Mouse (Mus musculus) embryo, embryonic 9.5 days (tissue): ENCODE data around the gene Trio.
A peak's percentile ranks its signal among the peaks of the same experiment; 100 is the strongest.

ENCODE experiments used
- DNase-seq: peaks from one replicate; pipeline ENCODE4 v3.0.0-alpha.2; 2017; ENCODE audit errors: extremely low spot score

The Trio gene

DNA sequence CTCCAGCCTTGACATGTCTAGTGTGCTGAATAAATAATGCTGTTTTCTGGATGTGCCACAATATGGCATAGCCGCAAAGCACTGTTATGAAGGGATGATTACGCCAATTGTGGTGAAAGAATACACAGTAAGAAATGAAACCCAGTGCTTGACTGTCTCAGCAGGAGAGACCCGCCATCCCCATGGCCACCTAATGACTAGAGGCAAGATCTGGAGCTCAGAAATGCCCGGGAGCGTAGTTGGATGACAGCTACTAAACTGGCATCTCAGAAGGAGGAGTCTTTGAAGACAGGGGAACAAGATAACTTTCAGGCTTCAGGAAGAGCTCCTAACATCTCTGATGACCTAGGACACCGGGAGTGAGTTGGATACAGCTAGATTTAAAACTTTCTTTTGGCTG is 12.0 kb upstream of the Trio start:
- no peak for DNase-seq

DNA sequence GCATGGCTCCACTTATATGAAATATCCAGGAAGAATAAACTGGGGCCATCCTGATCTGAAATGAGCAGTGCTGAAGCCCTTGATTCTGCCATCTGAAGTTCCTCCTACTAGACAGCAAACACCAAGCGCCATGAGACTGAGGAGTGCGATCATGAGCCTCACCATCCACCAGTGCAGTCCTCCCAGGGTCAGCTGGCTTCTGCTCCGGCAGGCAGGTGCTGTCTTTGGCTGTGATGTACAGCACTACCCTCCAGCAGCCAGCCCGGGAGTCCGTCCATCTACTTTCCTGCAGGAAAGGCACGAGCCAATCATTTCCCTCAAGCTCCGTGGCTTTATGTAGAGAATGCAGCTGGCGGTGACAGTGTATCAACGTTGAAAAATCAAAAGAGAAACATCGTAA is 10.0 kb upstream of the Trio start:
- DNase-seq = no peak

DNA sequence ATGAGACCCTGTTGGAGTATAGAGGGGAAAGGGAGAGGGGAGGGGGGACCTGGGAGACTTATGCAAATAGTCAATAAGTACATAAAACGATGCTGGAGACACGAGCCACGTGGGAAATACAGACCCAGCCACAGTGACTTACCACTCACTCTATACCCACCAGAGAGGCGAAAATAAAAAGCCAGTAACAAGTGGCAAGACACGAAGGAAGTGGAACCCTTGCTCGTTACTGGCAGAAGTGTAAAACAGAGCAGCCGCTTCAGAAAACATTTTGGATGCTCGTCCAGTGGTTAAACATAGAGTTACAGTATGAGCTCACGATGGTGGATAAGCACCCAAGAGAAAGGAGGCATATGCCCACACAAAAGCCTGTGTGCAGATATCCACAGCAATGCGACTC is 9.0 kb upstream of the Trio start:
- DNase-seq = no peak

DNA sequence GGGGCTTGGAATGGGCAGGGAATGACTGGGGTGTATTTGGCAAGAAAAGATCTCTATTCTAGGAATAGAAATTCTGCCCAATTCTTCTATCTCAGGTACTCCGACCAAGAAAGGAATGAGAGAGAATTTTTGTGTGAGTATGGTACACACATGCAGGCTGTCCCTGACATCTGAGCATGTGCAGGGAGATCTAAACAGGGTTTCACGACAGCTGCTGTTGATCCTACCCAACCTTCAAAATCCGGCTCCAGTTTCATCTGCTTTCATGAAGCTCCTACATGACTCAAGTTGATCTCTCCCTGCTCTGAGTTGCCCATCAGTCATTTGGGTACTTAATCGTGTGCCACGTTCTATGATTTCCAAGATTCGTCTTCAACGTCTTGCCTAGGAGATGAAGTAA is 3.7 kb upstream of the Trio start:
- no peak for DNase-seq

DNA sequence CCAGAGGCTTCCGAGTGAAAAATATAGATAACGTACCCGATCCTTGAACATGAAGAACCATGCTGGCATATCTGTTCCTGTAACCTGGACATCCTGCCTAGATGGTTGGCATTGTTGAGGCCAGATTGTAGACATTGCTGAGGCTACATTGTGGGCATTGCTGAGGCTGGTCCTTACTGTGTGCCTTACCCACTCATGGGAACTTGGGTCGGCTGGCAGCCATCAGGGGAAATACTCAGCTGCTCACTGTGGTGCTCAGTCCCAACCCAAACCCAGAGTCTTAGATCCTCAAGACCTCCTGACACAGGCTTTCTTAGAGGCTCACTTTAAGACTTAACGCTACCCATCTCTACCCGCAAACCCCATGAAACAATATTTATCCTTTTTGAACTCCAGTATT is 2.9 kb upstream of the Trio start:
- DNase-seq = no peak

DNA sequence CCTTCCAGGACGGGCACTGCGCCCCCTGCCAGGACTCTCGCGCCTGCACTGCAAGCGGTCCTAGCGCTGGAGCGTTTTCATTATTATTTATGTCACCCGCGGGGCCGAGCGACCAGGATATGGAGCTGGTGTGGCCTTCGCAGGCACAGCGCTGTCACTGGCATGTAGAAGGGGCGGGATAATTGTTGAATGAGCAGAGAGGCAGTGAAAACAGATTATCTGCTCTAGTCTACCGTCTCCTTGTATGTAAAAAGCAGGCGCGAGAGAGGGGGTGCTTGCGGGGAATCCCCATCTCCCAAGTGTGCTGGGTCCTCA is 476 bp upstream of the Trio start:
- DNase-seq = no peak

DNA sequence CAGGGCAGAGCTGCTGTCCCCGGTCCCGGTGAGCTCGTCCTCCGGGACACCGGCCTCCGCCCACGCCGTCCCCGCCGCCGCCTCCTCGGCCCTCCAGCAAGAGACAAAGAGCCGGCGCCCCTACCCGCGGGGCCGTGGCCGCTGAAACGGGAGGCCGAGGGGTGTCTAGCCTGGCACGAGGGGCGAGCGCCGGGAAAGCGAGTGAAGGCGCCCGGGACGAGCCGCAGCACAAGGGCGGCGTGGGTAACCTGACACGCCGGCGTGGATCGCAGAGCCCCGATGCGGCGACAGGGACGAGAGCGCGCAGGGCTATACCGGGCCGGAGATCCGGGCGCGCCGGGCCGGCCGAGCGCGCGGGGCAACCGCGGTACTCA is 696 bp downstream of the Trio start:
- no peak for DNase-seq

DNA sequence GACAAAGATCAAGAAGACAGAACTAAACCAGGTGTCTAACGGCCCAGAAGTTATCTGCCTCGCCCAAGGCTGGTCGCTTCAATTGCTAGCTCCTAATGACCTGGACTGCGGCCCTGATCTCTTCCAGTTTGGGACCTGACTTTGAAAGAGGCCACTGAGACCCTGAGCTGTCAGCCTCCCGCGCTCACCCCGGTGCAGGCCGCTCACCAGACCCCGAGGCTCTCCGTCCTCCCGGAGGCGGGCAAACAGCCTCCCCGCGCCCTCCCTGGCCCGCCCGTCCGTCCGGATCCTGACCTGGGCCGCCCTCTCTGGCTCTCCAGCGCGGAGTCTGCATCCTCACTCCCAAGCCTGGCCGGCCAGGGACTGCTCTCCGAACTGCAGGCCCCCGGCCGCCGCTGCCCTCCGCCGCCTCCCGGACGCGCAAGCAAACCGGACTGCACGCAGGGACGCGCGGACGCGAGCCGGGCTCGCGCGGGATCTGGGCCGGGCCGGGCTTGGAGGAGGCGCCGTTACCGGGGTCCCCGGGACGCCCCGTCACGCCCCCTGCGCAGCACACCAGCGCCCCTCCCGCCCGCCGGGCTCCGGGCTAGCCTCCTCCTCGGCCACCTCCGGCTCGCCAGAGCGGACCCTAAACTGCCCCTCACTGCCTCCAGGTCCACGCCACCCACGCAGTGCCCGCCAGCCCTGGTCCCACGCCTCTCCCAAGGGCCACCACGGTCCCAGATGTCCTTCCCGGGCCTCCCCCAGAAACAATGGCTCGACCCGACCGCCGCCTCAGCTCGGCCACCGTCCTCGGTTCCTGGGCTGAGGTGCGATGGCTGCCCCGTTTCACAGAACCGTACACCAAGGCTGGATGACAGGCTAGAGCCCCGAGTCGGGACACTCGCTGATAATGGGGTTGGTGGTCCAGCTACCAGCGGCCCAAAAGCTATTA is 1.4 kb downstream of the Trio start:
- peak; percentile 77 for DNase-seq

DNA sequence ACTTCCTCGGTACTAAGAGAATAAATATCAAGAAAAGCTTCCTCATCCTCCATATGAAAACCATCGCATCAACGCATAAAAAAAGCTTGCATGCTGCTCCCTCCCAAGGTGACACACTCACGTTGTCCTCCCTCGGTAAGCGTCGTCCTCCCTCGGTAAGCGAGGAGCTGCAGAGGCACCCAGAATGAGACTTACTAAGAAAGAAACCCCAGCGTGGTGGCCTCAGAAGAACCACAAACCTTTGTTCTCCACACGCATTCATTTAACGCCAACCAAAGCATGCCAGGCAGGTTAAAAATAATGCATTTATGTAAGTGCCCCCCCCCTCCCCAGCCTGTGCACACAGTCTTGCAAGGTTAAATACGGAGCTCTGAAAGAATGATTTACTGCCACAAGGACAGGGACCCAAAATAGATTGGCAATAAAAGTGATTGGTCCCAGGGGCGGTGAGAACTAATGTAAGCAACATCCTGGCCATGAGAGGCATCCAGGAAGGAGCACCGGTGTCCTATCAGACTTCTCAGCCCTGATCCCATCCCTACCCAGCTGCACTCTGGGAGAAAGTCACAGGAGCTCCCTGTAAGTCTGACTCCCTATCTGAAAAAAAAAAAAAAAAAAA is 3.9 kb downstream of the Trio start:
- no peak for DNase-seq

DNA sequence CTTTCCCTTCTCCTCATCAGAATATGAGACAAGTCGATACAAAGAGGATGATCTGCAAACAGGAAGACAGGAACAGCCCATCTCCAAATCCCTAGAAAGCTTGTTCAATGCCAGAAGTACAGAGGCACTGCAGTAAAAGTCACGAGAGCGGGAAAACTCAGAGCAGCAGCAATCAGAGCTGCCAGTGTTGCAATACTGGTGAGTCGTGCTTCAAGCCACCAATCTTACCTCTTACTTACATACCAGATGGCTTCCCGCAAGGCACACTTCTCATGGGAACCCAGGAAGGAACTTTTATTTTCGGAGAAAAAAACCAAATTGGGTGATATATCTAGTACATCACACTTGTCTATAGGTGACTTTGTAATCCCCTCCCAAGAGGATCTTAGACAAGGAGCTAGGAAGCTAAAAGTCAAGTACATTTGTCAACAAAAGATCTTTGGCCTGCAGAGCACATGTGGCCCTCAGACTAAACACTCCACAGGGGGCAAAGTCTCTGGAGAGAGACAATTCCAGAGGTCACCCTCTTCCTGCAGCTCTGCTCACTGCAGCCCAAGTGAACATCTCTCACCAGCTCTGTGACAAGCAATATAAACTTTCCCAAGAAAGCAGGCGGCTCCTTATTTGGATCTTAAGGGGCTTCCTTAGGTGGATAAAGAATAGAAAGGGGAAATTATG is 6.1 kb downstream of the Trio start:
- DNase-seq = no peak

DNA sequence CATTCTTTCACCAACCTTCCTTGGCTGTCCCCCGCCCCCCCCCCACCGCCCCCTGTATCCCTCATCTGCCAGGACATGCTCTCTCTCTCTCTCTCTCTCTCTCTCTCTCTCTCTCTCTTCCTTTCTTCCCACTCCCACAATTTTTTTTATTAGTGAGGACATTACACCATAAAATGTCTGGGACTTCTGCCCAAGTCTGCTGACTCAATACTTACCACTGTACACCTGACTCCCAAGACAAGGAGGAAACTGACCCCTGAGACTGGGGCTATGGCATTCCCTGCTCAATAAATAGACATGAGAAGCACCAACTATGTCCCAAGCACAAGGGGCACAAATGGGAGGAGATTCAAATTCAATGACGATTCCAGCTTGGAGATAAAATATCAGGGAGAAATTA is 18.1 kb downstream of the Trio start:
- no peak for DNase-seq

DNA sequence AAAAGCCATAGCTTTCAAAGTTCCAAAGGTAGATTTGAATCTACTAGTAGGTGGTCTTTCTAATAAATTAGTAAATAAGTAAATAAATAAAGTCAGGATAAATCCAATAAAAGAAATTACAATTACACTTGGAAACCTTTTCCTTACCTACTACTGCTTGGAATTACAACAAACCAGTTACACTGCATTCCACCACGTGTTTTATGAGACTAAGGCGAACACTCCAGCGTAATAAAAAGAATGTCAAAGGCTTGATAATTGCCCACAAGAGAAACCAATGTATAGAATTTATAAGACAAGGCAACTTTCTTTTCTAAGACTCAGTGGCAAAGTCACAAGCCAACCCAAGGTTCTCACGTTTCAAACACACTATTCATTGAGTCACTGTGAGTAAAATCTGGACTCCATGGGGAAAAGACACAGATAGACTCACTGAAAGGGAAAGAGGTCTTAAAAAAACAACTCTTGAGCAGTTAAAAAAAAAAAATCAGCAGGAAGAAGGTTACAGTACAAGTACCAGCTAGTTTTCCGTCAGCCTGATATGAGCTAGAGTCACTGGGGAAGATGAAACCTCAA is 21.4 kb downstream of the Trio start:
- no peak for DNase-seq

DNA sequence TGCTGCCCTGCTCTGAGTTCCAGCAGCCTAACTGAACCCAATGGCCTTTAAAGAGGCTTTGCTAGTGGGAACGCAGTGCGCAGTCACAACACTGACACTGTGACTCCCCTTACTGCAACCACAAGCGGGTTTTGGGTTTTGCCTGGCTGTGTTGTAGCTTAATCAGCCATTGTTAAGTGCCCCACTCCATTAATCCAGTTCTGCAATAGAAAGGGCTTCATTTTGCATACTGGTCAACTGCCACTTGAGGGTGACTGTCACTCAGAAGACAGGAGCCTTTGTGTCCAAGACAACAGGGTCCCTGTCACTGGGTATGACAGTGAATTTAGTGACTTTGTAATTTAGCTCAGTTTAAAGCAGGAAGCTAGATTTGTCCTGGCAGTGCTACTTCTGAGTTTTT is 23.1 kb downstream of the Trio start:
- no peak for DNase-seq

DNA sequence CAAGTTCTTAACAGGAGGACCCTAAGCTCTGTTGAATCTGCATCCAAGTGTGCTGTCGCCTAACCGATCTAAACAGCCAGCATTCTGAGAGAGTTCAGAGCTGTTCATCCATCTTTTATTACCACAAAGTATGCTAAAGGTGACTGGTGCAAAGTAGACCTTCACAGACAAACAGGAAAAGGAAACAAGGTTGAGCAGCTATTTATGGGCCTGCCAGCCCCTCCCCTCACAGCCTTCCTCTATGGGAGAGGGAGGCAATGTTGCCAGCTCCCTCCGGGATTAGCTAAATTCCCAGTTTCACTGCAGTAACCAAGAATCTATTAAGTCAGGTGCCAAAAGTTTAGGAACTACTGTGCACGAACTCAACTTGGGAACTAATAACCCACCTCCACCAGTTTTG is 24.3 kb downstream of the Trio start:
- DNase-seq = no peak

DNA sequence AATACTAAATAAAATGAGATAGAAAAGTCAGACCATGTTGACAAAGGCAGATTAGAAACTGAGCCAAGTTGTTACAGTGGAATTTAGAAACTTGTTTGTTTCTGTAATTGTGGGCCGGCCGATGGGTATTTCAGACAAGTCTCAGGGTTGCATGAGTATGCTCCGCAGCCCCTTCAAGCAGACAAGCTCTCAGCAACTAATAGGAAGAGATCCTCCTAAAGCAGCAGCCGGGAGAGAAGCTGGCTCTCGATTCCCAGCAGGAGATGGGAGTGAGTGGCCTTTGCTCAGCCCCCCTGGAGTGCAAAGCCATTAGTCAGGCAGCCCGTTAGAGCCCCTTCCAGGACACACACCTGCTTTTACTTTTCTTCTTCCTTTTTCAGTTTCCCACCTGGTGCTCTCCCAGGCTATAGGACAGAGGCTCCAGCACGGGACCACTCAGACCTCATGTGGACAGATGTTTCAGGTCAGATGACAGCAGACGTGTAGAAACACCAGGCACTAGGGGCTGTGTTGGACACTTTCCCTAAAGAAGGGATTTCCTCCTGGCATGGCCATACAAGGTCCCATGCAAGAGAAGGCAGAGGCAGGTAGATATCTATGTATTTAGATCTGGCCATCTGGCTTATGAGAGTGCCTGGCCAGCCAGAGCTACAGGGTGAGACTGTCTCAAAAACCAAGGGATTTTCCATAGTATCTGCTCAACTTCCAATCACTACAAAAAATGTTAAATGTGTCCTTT is 26.9 kb downstream of the Trio start:
- DNase-seq = no peak

DNA sequence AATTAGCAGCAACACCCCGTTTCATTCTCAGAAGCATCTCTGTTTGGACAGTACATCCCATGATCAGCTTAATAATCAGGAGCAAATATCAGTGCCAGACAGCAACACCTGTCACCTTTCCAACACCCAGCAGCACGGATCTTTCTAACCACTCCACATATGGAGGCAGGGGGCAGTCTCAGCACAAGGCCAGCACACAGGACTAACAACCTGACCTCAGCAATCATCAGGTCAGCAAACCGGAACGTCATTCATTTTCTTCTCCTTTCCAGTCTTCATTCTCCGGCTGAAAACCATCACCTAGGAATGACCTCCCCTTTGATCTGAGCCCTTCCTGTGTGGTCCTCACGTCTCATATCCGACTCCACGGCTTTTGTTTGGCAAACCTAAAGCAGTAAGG is 27.7 kb downstream of the Trio start:
- peak; percentile 59 for DNase-seq

DNA sequence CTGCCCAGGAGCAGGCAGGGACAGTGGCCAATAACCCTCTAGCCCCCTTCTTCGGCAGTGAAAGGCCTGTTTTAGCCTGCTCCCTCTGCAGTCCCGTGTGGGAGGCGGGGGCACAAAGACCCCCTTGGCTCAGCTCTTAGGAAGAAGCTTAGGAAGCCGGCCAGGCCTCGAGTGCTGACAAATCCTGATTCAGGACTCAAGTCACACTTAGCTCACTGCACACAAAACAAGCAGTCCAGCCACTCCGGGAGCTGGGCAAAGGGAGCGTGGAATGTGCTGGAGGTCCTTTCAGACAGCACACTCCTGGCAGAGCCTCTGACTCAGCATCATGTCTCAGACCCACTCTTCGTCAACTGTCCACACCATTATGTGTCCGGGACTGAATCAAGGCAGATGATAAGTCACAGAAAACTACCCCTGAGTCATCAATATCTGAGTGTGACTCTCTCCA is 28.2 kb downstream of the Trio start:
- DNase-seq = no peak

DNA sequence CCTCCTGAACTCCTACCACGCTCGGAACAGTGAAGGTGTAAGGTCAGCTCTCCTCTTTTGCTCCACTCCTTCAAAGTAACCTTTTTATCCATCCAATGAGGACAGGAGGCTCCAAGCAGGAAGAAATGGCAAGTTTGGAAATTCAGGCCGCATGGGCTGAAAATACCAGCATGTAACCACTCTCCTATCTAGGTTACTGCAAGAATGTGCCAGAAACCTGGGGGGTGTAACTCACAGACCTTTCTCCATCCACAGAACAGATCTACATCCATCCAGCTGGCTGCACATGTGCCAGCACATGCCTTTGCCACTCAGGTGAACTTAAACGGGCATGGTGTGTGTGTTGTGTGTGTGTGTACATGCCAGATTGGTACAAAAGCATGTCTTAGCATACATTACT is 28.9 kb downstream of the Trio start:
- no peak for DNase-seq

DNA sequence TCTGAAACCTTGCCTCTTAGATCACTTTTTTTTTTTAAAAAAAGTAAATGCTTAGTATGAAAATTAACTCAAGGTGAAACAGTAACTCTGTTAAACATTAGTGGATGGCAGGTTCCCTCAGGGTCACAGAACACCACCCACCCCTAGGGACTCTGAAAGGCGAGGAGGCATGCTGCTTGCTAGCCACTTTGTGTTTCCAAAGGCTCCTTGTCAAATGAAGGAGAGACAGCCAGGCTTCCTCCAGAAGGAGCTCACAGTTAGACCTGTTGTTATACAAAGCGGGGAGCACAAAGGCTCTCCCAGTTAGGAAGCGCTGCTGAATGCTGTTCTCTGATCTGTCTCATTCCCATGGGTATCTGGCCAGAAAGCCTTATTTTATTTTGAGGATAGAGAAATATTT is 30.2 kb downstream of the Trio start:
- DNase-seq = no peak

DNA sequence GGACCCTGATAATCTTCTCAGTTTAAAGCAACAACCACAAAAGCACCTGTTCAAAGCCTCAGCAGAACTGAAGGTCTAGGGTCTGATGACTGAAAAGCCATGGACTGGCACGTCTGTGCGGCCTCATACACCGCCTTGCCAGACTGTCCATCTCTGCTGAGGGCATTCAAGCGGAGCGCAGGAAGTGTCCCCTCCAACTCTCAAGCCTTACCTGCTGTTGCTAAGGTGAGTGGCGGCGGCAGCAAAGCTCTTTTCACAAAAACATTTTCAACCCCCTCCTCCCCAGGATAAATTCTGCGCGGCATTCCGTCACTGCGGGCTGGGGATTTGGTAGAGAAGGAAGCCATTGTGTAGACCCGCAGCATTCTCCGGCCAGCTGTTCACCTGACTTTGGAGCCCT is 30.8 kb downstream of the Trio start:
- DNase-seq = no peak

DNA sequence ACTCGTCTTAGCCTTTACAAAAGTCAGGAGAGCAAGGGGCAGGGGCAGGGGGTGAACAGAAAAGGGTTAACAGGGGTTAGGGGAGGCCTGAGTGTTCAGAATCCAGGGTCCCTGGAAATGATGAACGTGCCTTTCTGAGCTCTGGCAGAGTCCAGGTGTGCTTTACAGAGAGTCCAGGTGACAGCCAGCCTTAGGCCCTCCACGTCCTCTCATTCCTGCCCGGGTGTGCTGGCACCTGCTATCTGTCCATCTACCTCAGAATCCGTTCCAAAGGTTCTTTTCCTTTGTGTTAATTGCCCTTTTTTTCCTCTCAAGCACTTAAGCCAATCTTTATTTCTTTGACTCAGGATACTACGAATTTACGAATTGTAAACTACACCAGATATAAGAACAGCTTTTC is 32.1 kb downstream of the Trio start:
- DNase-seq = no peak

DNA sequence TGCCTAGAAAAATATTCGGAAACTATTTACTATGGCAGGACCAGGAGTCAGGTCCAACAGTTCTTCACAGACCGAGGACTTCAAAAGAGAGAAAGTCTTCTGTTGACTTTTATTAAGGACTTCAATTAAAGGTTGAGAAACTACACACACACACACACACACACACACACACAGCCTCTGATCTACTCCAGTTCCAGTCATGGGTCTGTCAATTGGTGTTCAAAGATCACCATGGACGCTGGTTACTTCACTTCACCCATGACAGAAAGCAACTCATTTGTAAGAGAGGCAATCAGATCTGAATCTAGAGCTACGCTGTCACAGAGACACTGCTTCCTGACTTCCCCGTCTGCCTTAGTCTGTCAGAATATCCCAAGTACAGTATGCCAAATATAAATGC is 33.1 kb downstream of the Trio start:
- DNase-seq = no peak
